Mouse (Mus musculus) cortical plate, adult 2 months (tissue): Measurements from ENCODE around the gene Sh2d3c.

ENCODE experiments used
- CTCF ChIP-seq: fragments of 200-500 bp; IDR thresholded peaks from 2 replicates; pipeline ENCODE4 v1.5.1; 2011; ENCODE audit warnings: mild to moderate bottlenecking, control low read depth, low read length; ENCODE audit not compliant: insufficient read depth; ENCODE audit errors: extremely low read depth
- POLR2A ChIP-seq: fragments of 200-500 bp; IDR thresholded peaks from 2 replicates; pipeline ENCODE4 v1.6.1; 2011; ENCODE audit warnings: mild to moderate bottlenecking, low read length, control low read depth; ENCODE audit not compliant: insufficient read depth; ENCODE audit errors: extremely low read depth

GRCm38 (mm10) chr2:32768661-32769285 lies 47.9 kb downstream of the Sh2d3c start:
- TF ChIP-seq POLR2A (no peak), CTCF (no peak)
